Mouse (Mus musculus) heart, adult 2 months (tissue): ENCODE measurements around the gene Smim12. TPM values are rescaled to one million over a fixed set of nuclear protein-coding genes. Genes with fewer than 3 reads are reported as not detected.

Source experiments
- DNase-seq, 2 experiments: peaks; one replicate each; pipeline ENCODE4 v3.0.0; 2021
- H3K27ac ChIP-seq: fragments of 200-600 bp; 2 replicates; pipeline ENCODE4 v1.8.1; 2022
- H3K27me3 ChIP-seq: fragments of 200-500 bp; 2 replicates; pipeline ENCODE4 v1.6.1; 2012; ENCODE audit warnings: mild to moderate bottlenecking, low read length, inconsistent platforms, mixed read lengths; ENCODE audit not compliant: control insufficient read depth, insufficient read depth
- H3K36me3 ChIP-seq: fragments of 200-500 bp; 2 replicates; pipeline ENCODE4 v1.6.1; 2012; ENCODE audit warnings: low read length, inconsistent platforms; ENCODE audit not compliant: control insufficient read depth, insufficient read depth
- H3K4me1 ChIP-seq: fragments of 200-500 bp; 2 replicates; pipeline ENCODE4 v1.6.1; 2011; ENCODE audit warnings: low read length; ENCODE audit not compliant: control insufficient read depth, insufficient read depth
- H3K4me3 ChIP-seq: fragments of 200-600 bp; 2 replicates; pipeline ENCODE4 v1.8.1; 2022
- H3K79me2 ChIP-seq: fragments of 200-500 bp; replicated peaks from 2 replicates; pipeline ENCODE4 v1.6.1; 2012; ENCODE audit warnings: mild to moderate bottlenecking, inconsistent platforms, low read length, moderate library complexity, mixed read lengths; ENCODE audit not compliant: control insufficient read depth, insufficient read depth
- H3K9ac ChIP-seq: fragments of 200-500 bp; 2 replicates; pipeline ENCODE4 v1.6.1; 2012; ENCODE audit warnings: low read depth, mild to moderate bottlenecking, control low read depth, inconsistent platforms, low read length, mixed read lengths
- CTCF ChIP-seq: fragments of 200-600 bp; IDR thresholded peaks from 2 replicates; pipeline ENCODE4 v1.8.1; 2022; ENCODE audit warnings: antibody characterized with exemption, mild to moderate bottlenecking, moderate library complexity
- EP300 ChIP-seq: fragments of 200-500 bp; IDR thresholded peaks from 2 replicates; pipeline ENCODE4 v1.6.1; 2011; ENCODE audit warnings: low read depth, low read length, control low read depth; ENCODE audit not compliant: insufficient read depth
- POLR2A ChIP-seq: fragments of 200-500 bp; IDR thresholded peaks from 2 replicates; pipeline ENCODE4 v1.6.1; 2011; ENCODE audit warnings: mild to moderate bottlenecking, low read depth, low read length, control low read depth; ENCODE audit not compliant: insufficient read depth
- WGBS: fragments of 180-500 bp; shearing (Covaris S2); methylation state at CpG from one replicate; pipeline ENCODE4 v1.1.7; 2018; 5-methylcytosine and 5-hydroxymethylcytosine counted together
- intact Hi-C: fragments of 180-260 bp; cut with DNase I; formaldehyde crosslinking; loops from one replicate; pipeline ENCODE4 v1.15.1; 2025
- polyA plus RNA-seq: library from polyadenylated mRNA; depleted of rRNA; stranded (reverse); fragments of >200 nt; gene quantifications from 2 replicates; pipeline ENCODE4 v1.2.3, GENCODE M21; 2012
- total RNA-seq, 2 experiments: library from RNA; stranded (reverse); gene quantifications; 2 replicates each; pipeline ENCODE4 v1.2.3; 2021

Gene Smim12
- total and polyA plus RNA-seq, 3 experiments: 43.3 to 51.6 (median 50.3) TPM

GRCm38 (mm10) chr4:127227051-127227673 is 16.4 kb upstream of the Smim12 start:
- intact Hi-C loops: no loop called here
- DNase-seq: no peak
- H3K4me3 ChIP-seq: no peak overlapping the region
- H3K4me1 ChIP-seq: no peaks in the 10 kb centered on the region
- H3K36me3 ChIP-seq: no peaks in the 10 kb centered on the region
- H3K27me3 ChIP-seq: peaks cover 6% of the 10 kb centered on the region; the same call in 1 of the 2 replicates
- no peaks in the 10 kb centered on the region for H3K79me2 ChIP-seq
- WGBS: 38% methylated on average over 17 of the region's 17 CpGs
- H3K27ac ChIP-seq: no peak overlapping the region
- TF ChIP-seq POLR2A (no peak), CTCF (no peak), EP300 (no peak)
- no peak overlapping the region for H3K9ac ChIP-seq

- no peaks in the 10 kb centered on the region for H3K36me3 ChIP-seq
- no peak overlapping the region for H3K27ac ChIP-seq
- H3K4me3 ChIP-seq: no peak overlapping the region
- H3K27me3 ChIP-seq: peaks cover 4% of the 10 kb centered on the region
- 49% methylated on average over 6 of the region's 6 CpGs for WGBS
- no peak for DNase-seq
- H3K9ac ChIP-seq: no peak overlapping the region
- no peak for TF ChIP-seq EP300
- no peak for TF ChIP-seq CTCF
- TF ChIP-seq POLR2A: no peak
- no peaks in the 10 kb centered on the region for H3K4me1 ChIP-seq
- no peaks in the 10 kb centered on the region for H3K79me2 ChIP-seq
- intact Hi-C loops: no loop called here
Observed at GRCm38 (mm10) chr4:127232028-127232427, 11.6 kb upstream of the Smim12 start.

GRCm38 (mm10) chr4:127232551-127232950 is 11.0 kb upstream of the Smim12 start:
- H3K79me2 ChIP-seq: no peaks in the 10 kb centered on the region
- H3K9ac ChIP-seq: no peak overlapping the region
- no peaks in the 10 kb centered on the region for H3K36me3 ChIP-seq
- no peaks in the 10 kb centered on the region for H3K4me1 ChIP-seq
- 73% methylated on average over 5 of the region's 5 CpGs for WGBS
- no peak overlapping the region for H3K27ac ChIP-seq
- intact Hi-C loops: no loop called here
- TF ChIP-seq CTCF (no peak), POLR2A (no peak), EP300 (no peak)
- H3K27me3 ChIP-seq: peaks cover 4% of the 10 kb centered on the region
- DNase-seq: no peak
- H3K4me3 ChIP-seq: no peak overlapping the region

- H3K27me3 ChIP-seq: peaks cover 2% of the 10 kb centered on the region; the same call in 1 of the 2 replicates
- 80% methylated on average over 40 of the region's 40 CpGs for WGBS
Observed at GRCm38 (mm10) chr4:127233416-127234125, 10.0 kb upstream of the Smim12 start.

GRCm38 (mm10) chr4:127235742-127236487 is 7.7 kb upstream of the Smim12 start:
- peak; percentile 71 for TF ChIP-seq CTCF
- 0 out of 2 replicates have a peak, but pooled peaks have one; percentile 21 for TF ChIP-seq EP300
- TF ChIP-seq POLR2A: no peak
- peak overlapping the region; percentile 21; the same call in 1 of the 2 replicates for H3K27ac ChIP-seq
- no peaks in the 10 kb centered on the region for H3K36me3 ChIP-seq
- peak; percentile 85 to 91 for DNase-seq
- H3K9ac ChIP-seq: peak overlapping the region; percentile 65
- WGBS: under 1% methylated on average over 60 of the region's 67 CpGs
- intact Hi-C loops: loop anchor here (1.0 kb wide), 1 partner anchor 83 kb away; no protein-coding TSS in a partner anchor
- no peaks in the 10 kb centered on the region for H3K4me1 ChIP-seq
- peak overlapping the region; percentile 75 for H3K4me3 ChIP-seq
- no peaks in the 10 kb centered on the region for H3K79me2 ChIP-seq
- H3K27me3 ChIP-seq: peaks cover 2% of the 10 kb centered on the region; the same call in 1 of the 2 replicates

More at GRCm38 (mm10) chr4:127233416-127234125, 10.0 kb upstream of the Smim12 start:
- Histone ChIP-seq H3K9ac (no peak overlapping the region), H3K36me3 (no peaks in the 10 kb centered on the region), H3K27ac (no peak overlapping the region), H3K4me1 (no peaks in the 10 kb centered on the region), H3K79me2 (no peaks in the 10 kb centered on the region), H3K4me3 (no peak overlapping the region)
- TF ChIP-seq CTCF: no peak
- no peak for TF ChIP-seq POLR2A
- no peak for TF ChIP-seq EP300
- no peak for DNase-seq
- intact Hi-C loops: no loop called here
